Mouse (Mus musculus) heart, adult 2 months (tissue): Measurements from ENCODE around the gene Slc2a8.

Experiments used
- CTCF ChIP-seq: fragments of 200-600 bp; IDR thresholded peaks from 2 replicates; pipeline ENCODE4 v1.8.1; 2022; ENCODE audit warnings: antibody characterized with exemption, mild to moderate bottlenecking, moderate library complexity
- EP300 ChIP-seq: fragments of 200-500 bp; IDR thresholded peaks from 2 replicates; pipeline ENCODE4 v1.6.1; 2011; ENCODE audit warnings: low read depth, low read length, control low read depth; ENCODE audit not compliant: insufficient read depth
- POLR2A ChIP-seq: fragments of 200-500 bp; IDR thresholded peaks from 2 replicates; pipeline ENCODE4 v1.6.1; 2011; ENCODE audit warnings: mild to moderate bottlenecking, low read depth, low read length, control low read depth; ENCODE audit not compliant: insufficient read depth

DNA sequence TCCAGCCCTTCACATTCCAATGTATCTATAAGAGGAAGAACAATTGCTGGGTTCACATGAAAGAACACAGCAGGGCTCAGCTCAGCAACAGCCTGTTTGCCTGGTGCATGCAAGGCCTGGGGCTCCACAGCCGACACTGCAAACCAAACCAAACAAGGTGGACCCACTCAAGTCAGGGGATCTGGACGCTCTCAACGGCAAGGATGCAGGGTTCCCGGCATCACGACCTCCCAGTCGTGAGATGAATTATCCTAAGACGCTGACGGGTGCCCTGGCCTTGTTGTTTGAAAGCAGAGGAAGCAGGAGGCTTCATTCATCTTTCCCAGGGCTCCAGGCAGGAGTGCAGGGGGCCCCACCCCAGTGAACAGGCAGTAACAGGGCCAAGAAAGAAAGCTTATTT is 4.0 kb upstream of the Slc2a8 start:
- no peak for TF ChIP-seq CTCF
- no peak for TF ChIP-seq EP300
- TF ChIP-seq POLR2A, result no peak
